Mouse (Mus musculus): ENCODE data around the gene Pde10a. TPM values are rescaled to one million over a fixed set of nuclear protein-coding genes. Genes with fewer than 3 reads are reported as not detected.

The Pde10a gene
- polyA plus RNA-seq, 1 experiment from 2014 or later, result 12.5 TPM

- Histone ChIP-seq H3K9me3 (replicated peaks) (no peaks in the 10 kb centered on the region), H3K4me1 (peaks cover 51% of the 10 kb centered on the region), H3K27ac (replicated peaks) (peak overlapping the region; percentile 88), H3K36me3 (no peaks in the 10 kb centered on the region), H3K9ac (replicated peaks) (peak overlapping the region; percentile 89), H3K4me3 (replicated peaks) (peak overlapping the region; percentile 81), H3K27me3 (replicated peaks) (peaks cover 21% of the 10 kb centered on the region), H3K4me2 (peak overlapping the region; percentile 95)
- 0 out of 2 replicates have a peak, but pooled peaks have one; percentile 14 for ATAC-seq (ENCODE audit: low FRiP score)
- 6% methylated on average over 27 of the region's 27 CpGs for WGBS
Observed at GRCm38 (mm10) chr17:8802889-8803799, 278.0 kb downstream of the Pde10a start.

GRCm38 (mm10) chr17:8807345-8807744 is 282.2 kb downstream of the Pde10a start:
- WGBS, result 51% methylated on average over 3 of the region's 3 CpGs

GRCm38 (mm10) chr17:8809771-8810170 is 284.6 kb downstream of the Pde10a start:
- no peak overlapping the region for H3K27ac ChIP-seq (replicated peaks)
- 74% methylated on average over 6 of the region's 6 CpGs for WGBS
- no peak for ATAC-seq (ENCODE audit: low FRiP score)
- peaks cover 33% of the 10 kb centered on the region for H3K4me1 ChIP-seq
- H3K4me2 ChIP-seq, result no peak overlapping the region
- no peak overlapping the region for H3K4me3 ChIP-seq (replicated peaks)
- no peak overlapping the region for H3K9ac ChIP-seq (replicated peaks)
- no peaks in the 10 kb centered on the region for H3K27me3 ChIP-seq (replicated peaks)
- H3K9me3 ChIP-seq (replicated peaks), result no peaks in the 10 kb centered on the region
- no peaks in the 10 kb centered on the region for H3K36me3 ChIP-seq

More at GRCm38 (mm10) chr17:8807345-8807744, 282.2 kb downstream of the Pde10a start:
- Histone ChIP-seq H3K4me1 (peaks cover 39% of the 10 kb centered on the region), H3K9me3 (replicated peaks) (no peaks in the 10 kb centered on the region), H3K4me2 (no peak overlapping the region), H3K27ac (replicated peaks) (no peak overlapping the region), H3K9ac (replicated peaks) (no peak overlapping the region), H3K36me3 (no peaks in the 10 kb centered on the region), H3K27me3 (replicated peaks) (no peaks in the 10 kb centered on the region), H3K4me3 (replicated peaks) (no peak overlapping the region)
- no peak for ATAC-seq (ENCODE audit: low FRiP score)

GRCm38 (mm10) chr17:8810201-8810600 is 285.0 kb downstream of the Pde10a start:
- H3K4me2 ChIP-seq, result no peak overlapping the region
- ATAC-seq (ENCODE audit: low FRiP score), result no peak
- whole genome bisulfite sequencing, result 85% methylated on average over 8 of the region's 8 CpGs
- H3K27me3 ChIP-seq (replicated peaks), result no peaks in the 10 kb centered on the region
- no peaks in the 10 kb centered on the region for H3K36me3 ChIP-seq
- no peak overlapping the region for H3K9ac ChIP-seq (replicated peaks)
- H3K27ac ChIP-seq (replicated peaks), result no peak overlapping the region
- H3K4me1 ChIP-seq, result peaks cover 28% of the 10 kb centered on the region
- no peaks in the 10 kb centered on the region for H3K9me3 ChIP-seq (replicated peaks)
- H3K4me3 ChIP-seq (replicated peaks), result no peak overlapping the region

GRCm38 (mm10) chr17:8812228-8812865 is 287.2 kb downstream of the Pde10a start:
- ATAC-seq (ENCODE audit: low FRiP score), result no peak
- H3K27ac ChIP-seq (replicated peaks), result no peak overlapping the region
- H3K36me3 ChIP-seq, result no peaks in the 10 kb centered on the region
- peak overlapping the region; percentile 3; the same call in 1 of the 2 replicates for H3K4me2 ChIP-seq
- no peak overlapping the region for H3K4me3 ChIP-seq (replicated peaks)
- WGBS, result 56% methylated on average over 12 of the region's 12 CpGs
- no peaks in the 10 kb centered on the region for H3K9me3 ChIP-seq (replicated peaks)
- H3K4me1 ChIP-seq, result peaks cover 21% of the 10 kb centered on the region
- H3K27me3 ChIP-seq (replicated peaks), result no peaks in the 10 kb centered on the region
- no peak overlapping the region for H3K9ac ChIP-seq (replicated peaks)

GRCm38 (mm10) chr17:8813773-8814491 is 288.8 kb downstream of the Pde10a start:
- no peak overlapping the region for H3K4me2 ChIP-seq

GRCm38 (mm10) chr17:8815376-8815775 is 290.2 kb downstream of the Pde10a start:
- Histone ChIP-seq H3K36me3 (no peaks in the 10 kb centered on the region), H3K4me3 (replicated peaks) (no peak overlapping the region), H3K27ac (replicated peaks) (no peak overlapping the region), H3K4me2 (no peak overlapping the region), H3K9me3 (replicated peaks) (no peaks in the 10 kb centered on the region), H3K27me3 (replicated peaks) (no peaks in the 10 kb centered on the region), H3K4me1 (peaks cover 19% of the 10 kb centered on the region), H3K9ac (replicated peaks) (no peak overlapping the region)
- 91% methylated on average over 3 of the region's 3 CpGs for WGBS
- no peak for ATAC-seq (ENCODE audit: low FRiP score)

More at GRCm38 (mm10) chr17:8813773-8814491, 288.8 kb downstream of the Pde10a start:
- Histone ChIP-seq H3K27ac (replicated peaks) (no peak overlapping the region), H3K36me3 (no peaks in the 10 kb centered on the region), H3K4me3 (replicated peaks) (no peak overlapping the region), H3K9me3 (replicated peaks) (no peaks in the 10 kb centered on the region), H3K9ac (replicated peaks) (no peak overlapping the region), H3K4me1 (peaks cover 19% of the 10 kb centered on the region), H3K27me3 (replicated peaks) (no peaks in the 10 kb centered on the region)
- 75% methylated on average over 3 of the region's 3 CpGs for WGBS
- no peak for ATAC-seq (ENCODE audit: low FRiP score)

GRCm38 (mm10) chr17:8815864-8816263 is 290.7 kb downstream of the Pde10a start:
- no peaks in the 10 kb centered on the region for H3K9me3 ChIP-seq (replicated peaks)
- H3K36me3 ChIP-seq, result no peaks in the 10 kb centered on the region; the same call in 1 of the 2 replicates
- H3K9ac ChIP-seq (replicated peaks), result no peak overlapping the region
- H3K4me2 ChIP-seq, result no peak overlapping the region
- ATAC-seq (ENCODE audit: low FRiP score), result no peak
- no peak overlapping the region for H3K4me3 ChIP-seq (replicated peaks)
- H3K27ac ChIP-seq (replicated peaks), result no peak overlapping the region
- peaks cover 19% of the 10 kb centered on the region for H3K4me1 ChIP-seq
- 86% methylated on average over 5 of the region's 5 CpGs for WGBS
- no peaks in the 10 kb centered on the region for H3K27me3 ChIP-seq (replicated peaks)

- H3K4me3 ChIP-seq (replicated peaks), result no peak overlapping the region
- 85% methylated on average over 13 of the region's 13 CpGs for WGBS
- H3K36me3 ChIP-seq, result no peaks in the 10 kb centered on the region; the same call in 1 of the 2 replicates
- H3K27me3 ChIP-seq (replicated peaks), result no peaks in the 10 kb centered on the region
- ATAC-seq (ENCODE audit: low FRiP score), result no peak
- H3K9ac ChIP-seq (replicated peaks), result no peak overlapping the region
- no peaks in the 10 kb centered on the region for H3K9me3 ChIP-seq (replicated peaks)
- H3K4me2 ChIP-seq, result no peak overlapping the region
- H3K27ac ChIP-seq (replicated peaks), result no peak overlapping the region
- H3K4me1 ChIP-seq, result peaks cover 10% of the 10 kb centered on the region
Observed at GRCm38 (mm10) chr17:8818675-8819074, 293.5 kb downstream of the Pde10a start.

- 83% methylated on average over 7 of the region's 7 CpGs for whole genome bisulfite sequencing
- Histone ChIP-seq H3K36me3 (no peaks in the 10 kb centered on the region; the same call in 1 of the 2 replicates), H3K27me3 (replicated peaks) (no peaks in the 10 kb centered on the region), H3K4me2 (no peak overlapping the region), H3K27ac (replicated peaks) (no peak overlapping the region), H3K4me3 (replicated peaks) (no peak overlapping the region), H3K4me1 (peaks cover 17% of the 10 kb centered on the region; the same call in 1 of the 2 replicates), H3K9ac (replicated peaks) (no peak overlapping the region), H3K9me3 (replicated peaks) (no peaks in the 10 kb centered on the region)
- no peak for ATAC-seq (ENCODE audit: low FRiP score)
Observed at GRCm38 (mm10) chr17:8823548-8823947, 298.4 kb downstream of the Pde10a start.

GRCm38 (mm10) chr17:8827204-8827603 is 302.0 kb downstream of the Pde10a start:
- H3K9me3 ChIP-seq (replicated peaks), result no peaks in the 10 kb centered on the region
- no peaks in the 10 kb centered on the region for H3K27me3 ChIP-seq (replicated peaks)
- H3K4me1 ChIP-seq, result peaks cover 17% of the 10 kb centered on the region; the same call in 1 of the 2 replicates
- H3K4me2 ChIP-seq, result no peak overlapping the region
- no peak overlapping the region for H3K4me3 ChIP-seq (replicated peaks)
- no peaks in the 10 kb centered on the region for H3K36me3 ChIP-seq
- H3K27ac ChIP-seq (replicated peaks), result no peak overlapping the region
- no peak overlapping the region for H3K9ac ChIP-seq (replicated peaks)
- WGBS, result 58% methylated on average over 9 of the region's 9 CpGs
- ATAC-seq (ENCODE audit: low FRiP score), result no peak

All from neural tube, embryonic 15.5 days (tissue).